Mouse (Mus musculus) layer of hippocampus, adult 2 months (tissue): ENCODE results near the gene Bach2. TPM values are rescaled to one million over a fixed set of nuclear protein-coding genes. Genes with fewer than 3 reads are reported as not detected.

Experiments
- DNase-seq, 2 experiments: peaks; one replicate each; pipeline ENCODE4 v3.0.0; 2022; ENCODE audit warnings: low spot score in 2 of 2
- H3K27ac ChIP-seq: fragments of 200-600 bp; 2 replicates; pipeline ENCODE4 v1.8.1; 2022
- H3K4me3 ChIP-seq: fragments of 200-600 bp; 2 replicates; pipeline ENCODE4 v1.8.1; 2022; ENCODE audit warnings: mild to moderate bottlenecking
- CTCF ChIP-seq: fragments of 200-600 bp; conservative IDR thresholded peaks from 2 replicates; pipeline ENCODE4 v1.8.1; 2022; ENCODE audit warnings: antibody characterized with exemption, mild to moderate bottlenecking, moderate library complexity
- total RNA-seq, 2 experiments: library from RNA; stranded (reverse); gene quantifications; 2 replicates each; pipeline ENCODE4 v1.2.3; 2021

Gene Bach2
- total RNA-seq, 2 experiments from 2014 or later, result 11.1 to 15.6 TPM

DNA sequence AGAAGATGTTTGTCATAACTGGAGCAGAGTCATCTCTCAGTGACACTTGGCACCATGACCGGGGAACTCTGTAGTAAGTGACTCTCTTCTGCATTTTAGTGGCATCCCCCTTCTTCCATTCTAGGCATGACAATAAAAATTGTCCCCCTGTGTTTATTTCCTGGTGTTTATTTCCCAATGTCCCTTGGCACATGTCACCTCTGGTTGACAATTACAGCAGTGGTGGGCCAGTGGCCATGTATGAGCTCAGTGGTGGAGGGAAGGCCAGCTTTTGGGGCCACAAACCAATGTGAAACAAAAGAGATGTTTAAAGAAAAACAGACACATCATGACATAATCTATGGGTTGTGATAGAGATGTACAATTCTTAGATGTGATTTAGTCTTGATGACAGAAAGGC, 80.0 kb downstream of the Bach2 start:
- DNase-seq, result no peak
- TF ChIP-seq CTCF, result no peak
- H3K4me3 ChIP-seq, result no peak overlapping the region
- H3K27ac ChIP-seq, result no peak overlapping the region

DNA sequence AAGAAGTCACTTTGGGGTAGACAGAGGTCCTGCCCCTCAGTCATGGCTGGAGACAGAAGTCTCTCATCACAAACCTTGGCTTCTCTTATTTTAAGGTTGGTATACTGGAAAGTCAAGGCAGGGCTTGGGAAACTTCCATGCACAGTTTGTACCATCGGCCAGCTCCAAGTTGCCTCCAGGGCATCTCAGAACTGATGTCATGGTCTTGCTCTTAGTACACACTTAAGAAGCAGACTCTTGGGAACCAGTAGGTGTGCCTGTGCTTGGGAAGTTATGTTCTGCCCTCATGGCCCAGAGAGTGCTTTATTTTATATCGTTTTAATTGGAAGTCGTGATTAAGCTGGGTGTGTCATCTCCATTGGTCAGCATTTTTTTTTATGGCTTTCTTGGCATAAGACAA, 80.7 kb downstream of the Bach2 start:
- DNase-seq, result no peak
- H3K27ac ChIP-seq, result no peak overlapping the region
- no peak overlapping the region for H3K4me3 ChIP-seq
- no peak for TF ChIP-seq CTCF

DNA sequence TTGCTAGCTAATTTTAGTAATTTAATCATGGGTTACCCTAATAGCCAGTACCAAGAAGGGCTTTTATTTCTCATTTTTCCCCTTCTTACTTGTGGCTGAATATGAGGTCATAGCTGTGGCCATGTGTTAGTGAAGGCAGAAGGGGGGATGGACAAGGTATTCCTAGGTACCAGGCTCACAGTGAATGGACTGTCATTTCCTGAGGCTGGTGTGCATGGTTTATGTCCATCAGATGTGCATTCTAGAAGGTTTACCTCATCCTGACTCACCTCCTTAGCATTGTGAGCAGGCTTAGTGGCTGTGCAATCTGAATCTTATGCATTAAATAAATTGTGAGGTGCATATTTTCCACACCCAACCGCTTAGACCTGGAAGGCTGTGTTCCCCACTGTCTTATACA, 81.4 kb downstream of the Bach2 start:
- H3K4me3 ChIP-seq, result no peak overlapping the region
- DNase-seq, result no peak
- no peak for TF ChIP-seq CTCF
- no peak overlapping the region for H3K27ac ChIP-seq

DNA sequence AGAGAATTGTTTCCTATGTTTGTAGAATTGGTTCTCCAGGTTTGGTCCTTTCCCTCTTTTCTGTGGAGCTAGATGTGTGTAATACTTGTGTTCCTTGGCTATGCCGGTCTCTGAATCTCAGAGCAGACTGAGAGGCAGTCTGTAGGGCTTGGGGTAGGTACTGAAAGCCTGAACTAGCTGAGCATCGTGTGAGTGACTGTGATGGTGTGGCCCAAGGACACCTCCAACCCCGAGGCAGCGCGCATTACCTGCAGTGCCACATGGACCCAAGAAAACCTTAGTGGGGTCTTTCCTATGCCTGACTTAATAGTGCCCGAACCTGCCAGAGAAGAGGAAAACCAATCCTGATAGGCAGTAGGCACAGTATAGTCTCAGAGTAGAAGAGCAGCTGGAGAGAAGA, 85.5 kb downstream of the Bach2 start:
- no peak overlapping the region for H3K27ac ChIP-seq

DNA sequence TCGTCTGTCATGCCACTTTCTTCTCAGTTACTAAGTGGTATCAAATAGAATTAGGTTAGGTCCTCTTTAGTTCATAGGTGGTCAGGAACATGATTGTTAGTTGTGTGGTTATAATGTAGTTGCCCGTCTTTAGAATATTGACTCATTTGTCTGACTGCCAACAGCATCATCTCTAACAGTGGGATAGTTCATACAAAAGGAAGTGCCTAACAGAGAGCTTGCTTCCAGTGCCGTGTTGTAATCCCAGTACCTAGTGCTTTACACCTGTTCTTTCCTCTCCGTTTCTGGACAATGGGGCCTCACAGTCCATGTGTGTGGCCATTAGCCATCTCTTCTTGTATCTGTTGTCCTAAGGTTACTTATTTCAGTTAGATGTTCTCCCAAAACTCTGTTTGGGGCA, 86.4 kb downstream of the Bach2 start:
- Histone ChIP-seq H3K4me3 (no peak overlapping the region), H3K27ac (no peak overlapping the region)
- no peak for DNase-seq
- no peak for TF ChIP-seq CTCF

More for the DNA sequence above, 85.5 kb downstream of the Bach2 start:
- no peak for TF ChIP-seq CTCF
- no peak for DNase-seq
- H3K4me3 ChIP-seq, result no peak overlapping the region

GRCm38 (mm10) chr4:32325596-32325995, 87.0 kb downstream of the Bach2 start:
- DNase-seq, result no peak
- no peak for TF ChIP-seq CTCF
- Histone ChIP-seq H3K27ac (peak overlapping the region; percentile 69; the same call in 1 of the 2 replicates), H3K4me3 (no peak overlapping the region)

DNA sequence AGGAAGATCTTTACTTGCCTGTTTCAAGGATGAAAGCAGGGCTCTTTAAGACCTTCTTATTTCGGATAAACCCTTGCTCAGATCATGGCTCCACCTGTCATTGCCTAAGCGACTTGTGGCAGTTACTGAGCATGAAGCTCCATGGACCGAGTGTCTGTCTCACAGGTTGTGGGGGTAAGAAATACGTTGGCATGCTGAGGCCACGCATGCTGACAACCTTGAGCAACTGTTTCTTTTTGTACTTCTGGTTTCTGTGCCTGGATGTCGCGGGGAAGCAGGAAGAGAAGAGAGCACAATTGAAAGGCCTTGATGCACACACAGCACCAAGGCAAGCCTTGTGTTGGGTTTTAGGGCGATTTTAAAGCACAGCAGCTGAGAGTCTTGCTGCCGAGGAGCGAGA, 87.7 kb downstream of the Bach2 start:
- no peak for TF ChIP-seq CTCF
- H3K27ac ChIP-seq, result peak overlapping the region; percentile 69; the same call in 1 of the 2 replicates
- H3K4me3 ChIP-seq, result peak overlapping the region; percentile 5; the same call in 1 of the 2 replicates
- no peak for DNase-seq

DNA sequence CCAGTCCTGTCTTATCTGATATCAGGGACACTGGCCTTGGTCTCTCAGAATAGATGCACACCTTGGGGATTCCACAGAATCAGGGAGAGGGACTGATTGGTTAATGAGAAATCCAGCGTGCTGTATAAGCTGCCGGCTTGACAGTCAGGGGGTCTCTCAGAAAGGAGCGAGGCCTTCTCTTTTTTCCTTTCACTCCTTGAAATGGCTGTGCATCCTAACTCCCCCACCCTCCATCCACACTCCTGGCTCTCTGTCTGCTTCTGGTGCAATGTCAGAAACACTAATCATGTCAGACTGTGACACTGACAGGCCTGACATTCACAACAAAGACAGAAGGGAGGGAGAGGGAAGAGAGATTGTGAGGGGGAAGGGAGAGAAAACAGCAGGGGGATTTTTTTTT, 88.3 kb downstream of the Bach2 start:
- DNase-seq, result no peak
- Histone ChIP-seq H3K27ac (peak overlapping the region; percentile 69; the same call in 1 of the 2 replicates), H3K4me3 (peak overlapping the region; percentile 5; the same call in 1 of the 2 replicates)
- no peak for TF ChIP-seq CTCF

DNA sequence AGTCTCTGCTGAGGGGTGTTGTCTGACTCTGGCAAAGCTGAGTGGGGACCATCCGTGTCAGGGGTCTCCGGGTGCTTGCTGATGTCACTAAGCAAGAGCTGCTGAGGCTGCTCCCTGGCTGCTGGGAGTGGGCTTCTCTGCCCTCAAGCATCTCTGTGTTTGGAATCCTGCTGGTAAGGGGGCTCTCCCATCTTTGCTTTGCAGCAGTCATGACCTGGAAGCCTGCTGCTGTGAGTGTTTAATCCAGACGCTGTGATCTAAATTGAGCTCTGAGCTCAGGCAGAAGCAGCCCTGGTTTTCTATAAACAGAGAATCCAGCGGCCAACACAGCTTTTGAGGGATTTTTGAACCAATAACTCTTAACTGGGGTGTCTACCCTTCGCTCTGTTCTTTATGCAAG, 89.0 kb downstream of the Bach2 start:
- no peak for TF ChIP-seq CTCF
- Histone ChIP-seq H3K27ac (peak overlapping the region; percentile 36; the same call in 1 of the 2 replicates), H3K4me3 (no peak overlapping the region)
- DNase-seq, result no peak

GRCm38 (mm10) chr4:32328561-32328960, 90.0 kb downstream of the Bach2 start:
- Histone ChIP-seq H3K4me3 (no peak overlapping the region), H3K27ac (no peak overlapping the region)
- DNase-seq, result no peak
- no peak for TF ChIP-seq CTCF

DNA sequence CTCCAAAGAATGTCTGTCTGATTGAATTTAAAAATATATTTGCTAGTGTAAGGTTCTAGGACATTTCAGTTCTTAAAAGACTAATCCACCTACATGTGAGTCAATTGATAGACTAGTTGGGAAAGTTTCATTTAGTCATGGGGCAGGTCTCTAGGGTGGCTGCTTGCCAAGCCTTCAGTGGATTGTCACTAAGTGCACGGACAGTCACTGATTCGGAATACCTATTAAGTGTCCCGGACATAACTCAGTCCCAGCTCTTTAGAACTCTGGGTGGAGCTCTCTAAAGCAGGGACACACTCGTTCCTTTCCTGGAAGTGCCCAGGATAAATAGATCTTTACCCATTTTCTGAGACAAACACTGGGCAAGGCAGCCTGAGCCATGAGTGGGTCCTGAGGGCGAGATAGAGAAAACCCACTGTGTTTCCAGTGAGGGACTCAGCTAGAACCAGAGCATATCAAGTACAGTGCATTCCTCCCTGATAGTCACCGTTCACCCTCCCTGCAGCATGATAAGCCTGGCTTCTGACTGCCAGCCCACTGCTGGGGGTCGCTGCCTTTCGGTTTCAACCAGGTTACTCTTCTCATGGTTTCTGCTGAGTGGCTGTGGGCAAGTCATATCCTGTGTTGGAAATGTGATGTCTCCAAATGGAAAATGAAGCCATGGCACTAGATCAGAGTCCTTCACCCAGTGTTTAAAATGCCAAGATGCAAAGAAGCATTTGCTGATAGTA, 92.1 kb downstream of the Bach2 start:
- DNase-seq, result no peak
- no peak overlapping the region for H3K27ac ChIP-seq
- TF ChIP-seq CTCF, result no peak
- H3K4me3 ChIP-seq, result no peak overlapping the region

- no peak overlapping the region for H3K4me3 ChIP-seq
- DNase-seq, result no peak
- H3K27ac ChIP-seq, result no peak overlapping the region
- no peak for TF ChIP-seq CTCF
These were observed 93.4 kb downstream of the Bach2 start for GRCm38 (mm10) chr4:32332028-32332427.

GRCm38 (mm10) chr4:32334131-32334530, 95.5 kb downstream of the Bach2 start:
- no peak for DNase-seq
- no peak overlapping the region for H3K4me3 ChIP-seq
- no peak for TF ChIP-seq CTCF
- no peak overlapping the region for H3K27ac ChIP-seq

GRCm38 (mm10) chr4:32334765-32335164, 96.2 kb downstream of the Bach2 start:
- TF ChIP-seq CTCF, result no peak
- no peak for DNase-seq
- no peak overlapping the region for H3K27ac ChIP-seq
- H3K4me3 ChIP-seq, result no peak overlapping the region
